11 mouse cellular contexts compared by ENCODE assay signal in genomic region chr16:45832061-45832746, GRCm38 (mm10).
A peak's percentile ranks its signal among the peaks of the same experiment; 100 is the strongest.
DNase-seq lines count a peak whose midpoint lies in the region; ATAC-seq and TF ChIP-seq lines count a peak whose summit lies in the region.
"Had no signal": no experiment of that assay in that cellular context is flagged by ENCODE, and none has a peak within 500 bp of the region (broad histone marks: within the 10 kb centered on the region; RNA-seq: fewer than 3 reads in every experiment).

No protein-coding gene starts in this region.

- no peaks in the 10 kb centered on the region for H3K4me1 ChIP-seq in forebrain, postnatal 0 days (ENCODE audit: insufficient read depth)
- peaks cover 1% of the 10 kb centered on the region; the same call in 1 of the 2 replicates for H3K4me1 ChIP-seq in forebrain, embryonic 11.5 days (replicated peaks; ENCODE audit: control insufficient read depth, insufficient read depth, low read length)
- no peaks in the 10 kb centered on the region for H3K4me1 ChIP-seq in spleen, adult 2 months (ENCODE audit: control insufficient read depth, insufficient read depth, insufficient read length)
- H3K4me1 ChIP-seq in stomach, postnatal 0 days (replicated peaks; ENCODE audit: control insufficient read depth, insufficient read depth), result no peaks in the 10 kb centered on the region

- no peak for DNase-seq in forebrain, postnatal 0 days
- DNase-seq in forebrain, embryonic 11.5 days (ENCODE audit: low spot score), result no peak
- DNase-seq in spleen, adult 2 months (ENCODE audit: low read depth in 1 of 2, low spot score in 2 of 2), result no peak
- no peak for DNase-seq in spleen, postnatal 4 days (ENCODE audit: low spot score in 2 of 2)
- DNase-seq in kidney, postnatal 4 days, result peak; percentile 30 to 45
- DNase-seq in stomach, postnatal 0 days (ENCODE audit: low spot score), result no peak
- no peak for DNase-seq in cerebellum, postnatal 14 days
- DNase-seq: adrenal gland, postnatal 36 days; thymus, postnatal 36 days had no signal

- no peak for TF ChIP-seq EP300 in stomach, postnatal 0 days (optimal IDR thresholded peaks at IDR 0.05)

- no peak for TF ChIP-seq POLR2A in spleen, adult 2 months (IDR thresholded peaks at IDR 0.05; ENCODE audit: low read depth, low read length)

- no peak overlapping the region for H3K27ac ChIP-seq in forebrain, postnatal 0 days (ENCODE audit: low read depth, low read length)
- H3K27ac ChIP-seq in forebrain, embryonic 11.5 days (ENCODE audit: low read depth, low read length), result no peak overlapping the region
- 0 out of 2 replicates have a peak overlapping the region, but pooled peaks have one; percentile 9 for H3K27ac ChIP-seq in spleen, adult 2 months (ENCODE audit: insufficient read depth, low read length)
- H3K27ac ChIP-seq in stomach, postnatal 0 days (replicated peaks), result no peak overlapping the region

- H3K9me3 ChIP-seq in forebrain, postnatal 0 days (ENCODE audit: low read length), result no peaks in the 10 kb centered on the region
- H3K9me3 ChIP-seq in forebrain, embryonic 11.5 days (ENCODE audit: control insufficient read depth, low read length), result no peaks in the 10 kb centered on the region
- H3K9me3 ChIP-seq in stomach, postnatal 0 days (ENCODE audit: control insufficient read depth, low read length), result no peaks in the 10 kb centered on the region

- no peak overlapping the region for H3K4me3 ChIP-seq in forebrain, postnatal 0 days (ENCODE audit: low read depth, low read length)
- no peak overlapping the region for H3K4me3 ChIP-seq in forebrain, embryonic 11.5 days (ENCODE audit: low read depth, low read length)
- no peak overlapping the region for H3K4me3 ChIP-seq in spleen, adult 2 months (ENCODE audit: extremely low read depth, insufficient read depth, insufficient read length)
- no peak overlapping the region for H3K4me3 ChIP-seq in stomach, postnatal 0 days (ENCODE audit: low read depth, low read length)
- H3K4me3 ChIP-seq: erythroblast, embryonic 14.5 days had no signal

- no peak for ATAC-seq in forebrain, postnatal 0 days
- ATAC-seq in forebrain, embryonic 11.5 days (replicated peaks; ENCODE audit: low FRiP score), result no peak
- ATAC-seq in stomach, postnatal 0 days (ENCODE audit: low FRiP score, low TSS enrichment), result no peak
- ATAC-seq in cerebellum, adult (ENCODE audit: insufficient number of reproducible peaks, low FRiP score, low TSS enrichment), result no peak

- no peak overlapping the region for H3K9ac ChIP-seq in forebrain, postnatal 0 days
- H3K9ac ChIP-seq in forebrain, embryonic 11.5 days (ENCODE audit: low read length), result no peak overlapping the region
- H3K9ac ChIP-seq in stomach, postnatal 0 days (ENCODE audit: low read length), result no peak overlapping the region

- H3K4me2 ChIP-seq in forebrain, postnatal 0 days (ENCODE audit: low read depth), result no peak overlapping the region
- H3K4me2 ChIP-seq in forebrain, embryonic 11.5 days (ENCODE audit: low read depth, low read length, severe bottlenecking), result no peak overlapping the region
- no peak overlapping the region for H3K4me2 ChIP-seq in stomach, postnatal 0 days (replicated peaks; ENCODE audit: low read depth)

- no peaks in the 10 kb centered on the region for H3K36me3 ChIP-seq in forebrain, postnatal 0 days (ENCODE audit: insufficient read depth)
- no peaks in the 10 kb centered on the region for H3K36me3 ChIP-seq in forebrain, embryonic 11.5 days (ENCODE audit: control insufficient read depth, insufficient read depth, low read length)
- H3K36me3 ChIP-seq in spleen, adult 2 months (ENCODE audit: control insufficient read depth, insufficient read depth, low read length), result no peaks in the 10 kb centered on the region
- no peaks in the 10 kb centered on the region for H3K36me3 ChIP-seq in stomach, postnatal 0 days (ENCODE audit: control insufficient read depth, insufficient read depth, low read length)

- TF ChIP-seq CTCF in forebrain, postnatal 0 days (IDR thresholded peaks at IDR 0.05; ENCODE audit: low read depth), result peak; percentile 19; the same call in 1 of the 2 replicates
- TF ChIP-seq CTCF in spleen, adult 2 months (IDR thresholded peaks at IDR 0.05; ENCODE audit: extremely low read depth, insufficient read depth, insufficient read length, insufficient replicate concordance), result no peak
- TF ChIP-seq CTCF in stomach, postnatal 0 days (IDR thresholded peaks at IDR 0.05; ENCODE audit: low read depth), result peak; percentile 60

- WGBS in forebrain, postnatal 0 days, result 71% methylated on average over 8 of the region's 8 CpGs
- 77% methylated on average over 8 of the region's 8 CpGs for WGBS in forebrain, embryonic 11.5 days
- 82% methylated on average over 8 of the region's 8 CpGs for WGBS in spleen, adult 2 months
- WGBS in stomach, postnatal 0 days, result 40% methylated on average over 8 of the region's 8 CpGs

- H3K27me3 ChIP-seq in forebrain, postnatal 0 days (ENCODE audit: insufficient read depth, low read length), result no peaks in the 10 kb centered on the region
- no peaks in the 10 kb centered on the region for H3K27me3 ChIP-seq in forebrain, embryonic 11.5 days (ENCODE audit: control insufficient read depth, insufficient read depth, low read length)
- no peaks in the 10 kb centered on the region for H3K27me3 ChIP-seq in spleen, adult 2 months (ENCODE audit: control insufficient read depth, insufficient read depth, low read length)
- H3K27me3 ChIP-seq in stomach, postnatal 0 days (ENCODE audit: control insufficient read depth, insufficient read depth, low read length), result no peaks in the 10 kb centered on the region

Comparison
In these comparisons a context has a peak if more than half of its experiments do, and no peak if none do; other contexts are left out.
1. DNase-seq: peak in kidney, postnatal 4 days (2 of 2); none in forebrain, postnatal 0 days (single experiment), forebrain, embryonic 11.5 days (single experiment), spleen, adult 2 months (0 of 2), spleen, postnatal 4 days (0 of 2), stomach, postnatal 0 days (single experiment) and cerebellum, postnatal 14 days (0 of 2).